Mouse (Mus musculus) testis, adult 10 weeks (tissue): ENCODE data around the gene Olfr1441. TPM values are rescaled to one million over a fixed set of nuclear protein-coding genes. Genes with fewer than 3 reads are reported as not detected.

Experiments used
- polyA plus RNA-seq: library from polyadenylated mRNA; stranded (reverse); fragments of 350-450 nt; fragmentation: Illumina TruSeq; extraction: RNeasy Lipid Tissue Mini Kit (QIAGEN cat#74804); gene quantifications from one replicate; pipeline ENCODE4 v1.2.3, GENCODE M21; 2014; ENCODE audit warnings: low read depth, low replicate concordance

The Olfr1441 gene
- not detected for polyA plus RNA-seq

GRCm38 (mm10) chr19:12417361-12417760 lies at the start of gene Olfr1441:
Olfr1441 (plus strand) TSS chr19:12417433.

GRCm38 (mm10) chr19:12386979-12387378 lies 30.3 kb upstream of the Olfr1441 start, which contains the start of gene Olfr1440:
Olfr1440 (plus strand) TSS chr19:12387279.

GRCm38 (mm10) chr19:12427605-12428004 lies 10.4 kb downstream of the Olfr1441 start, which contains the start of gene Pfpl:
Pfpl (plus strand) TSS chr19:12427905.

GRCm38 (mm10) chr19:12460282-12461249 lies 43.3 kb downstream of the Olfr1441 start, which contains the start of gene Mpeg1:
Mpeg1 (plus strand) TSS chr19:12460779.

Other genes with a start within 250 kb of the Olfr1441 start
- 0.10 TPM for gene Olfr1555-ps1, start 247.3 kb upstream of the Olfr1441 start, polyA plus RNA-seq
- gene Olfr1431, start 216.8 kb upstream of the Olfr1441 start, polyA plus RNA-seq, result not detected
- gene Olfr1432, start 184.8 kb upstream of the Olfr1441 start, polyA plus RNA-seq, result 0.22 TPM
- gene Olfr262, start 175.8 kb upstream of the Olfr1441 start, polyA plus RNA-seq, result 0.71 TPM
- gene Olfr235, start 156.4 kb upstream of the Olfr1441 start, polyA plus RNA-seq, result not detected
- gene Olfr1434, start 137.6 kb upstream of the Olfr1441 start, polyA plus RNA-seq, result not detected
- gene Olfr1436, start 118.3 kb upstream of the Olfr1441 start, polyA plus RNA-seq, result not detected
- not detected for gene Olfr1437, start 92.3 kb upstream of the Olfr1441 start, polyA plus RNA-seq
- not detected for gene Olfr1438-ps1, start 81.5 kb upstream of the Olfr1441 start, polyA plus RNA-seq
- not detected for gene Olfr1440, start 30.2 kb upstream of the Olfr1441 start, polyA plus RNA-seq
- gene Pfpl, start 10.5 kb downstream of the Olfr1441 start, polyA plus RNA-seq, result 0.15 TPM
- gene Mpeg1, start 43.3 kb downstream of the Olfr1441 start, polyA plus RNA-seq, result 17.7 TPM
- 10.8 TPM for gene Dtx4, start 84.0 kb downstream of the Olfr1441 start, polyA plus RNA-seq
- 1.2 TPM for gene Fam111a, start 128.3 kb downstream of the Olfr1441 start, polyA plus RNA-seq
- not detected for gene Gm4952, start 182.5 kb downstream of the Olfr1441 start, polyA plus RNA-seq
- gene Glyat, start 215.9 kb downstream of the Olfr1441 start, polyA plus RNA-seq, result 0.48 TPM